Mouse (Mus musculus): ENCODE measurements around the gene Zc3h12a.

DNA sequence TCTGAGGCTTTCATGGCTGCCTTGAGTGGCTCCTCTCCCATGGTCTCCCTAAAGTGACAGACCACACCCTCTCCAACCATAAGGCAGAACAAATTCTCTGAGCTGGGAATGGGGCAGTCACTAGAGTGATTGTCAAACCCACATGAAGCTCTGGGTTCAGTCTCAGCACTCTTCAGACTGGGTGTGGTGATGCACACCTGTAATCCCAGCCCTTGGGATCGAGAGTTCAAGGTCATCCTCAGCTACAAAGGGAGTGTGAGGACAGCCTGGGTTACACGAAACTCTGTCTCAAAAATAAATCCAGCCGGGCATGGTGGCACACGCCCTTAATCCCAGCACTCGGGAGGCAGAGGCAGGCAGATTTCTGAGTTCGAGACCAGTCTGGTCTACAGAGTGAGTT, 24.8 kb upstream of the Zc3h12a start:
- TF ChIP-seq EP300 (IDR thresholded peaks at IDR 0.05; ENCODE audit: low read depth in 1 of 2, low read length in 2 of 2) (no peak), CTCF (IDR thresholded peaks at IDR 0.05 in 2 of 3, conservative IDR thresholded peaks at IDR 0.05 in 1 of 3; ENCODE audit: control insufficient read depth in 1 of 3, insufficient read depth in 1 of 3, low read depth in 2 of 3, low read length in 3 of 3, poor library complexity in 1 of 3, severe bottlenecking in 1 of 3) (no peak), POLR2A (IDR thresholded peaks at IDR 0.05; ENCODE audit: control insufficient read depth in 1 of 2, insufficient read depth in 1 of 2, low read depth in 1 of 2, low read length in 2 of 2, poor library complexity in 1 of 2) (no peak), MAZ (IDR thresholded peaks at IDR 0.05; ENCODE audit: low read depth, low read length) (no peak), ZNF384 (IDR thresholded peaks at IDR 0.05; ENCODE audit: low read depth, low read length) (no peak), TCF12 (IDR thresholded peaks at IDR 0.05; ENCODE audit: low read depth, low read length) (no peak)
